In the genomic region with DNA sequence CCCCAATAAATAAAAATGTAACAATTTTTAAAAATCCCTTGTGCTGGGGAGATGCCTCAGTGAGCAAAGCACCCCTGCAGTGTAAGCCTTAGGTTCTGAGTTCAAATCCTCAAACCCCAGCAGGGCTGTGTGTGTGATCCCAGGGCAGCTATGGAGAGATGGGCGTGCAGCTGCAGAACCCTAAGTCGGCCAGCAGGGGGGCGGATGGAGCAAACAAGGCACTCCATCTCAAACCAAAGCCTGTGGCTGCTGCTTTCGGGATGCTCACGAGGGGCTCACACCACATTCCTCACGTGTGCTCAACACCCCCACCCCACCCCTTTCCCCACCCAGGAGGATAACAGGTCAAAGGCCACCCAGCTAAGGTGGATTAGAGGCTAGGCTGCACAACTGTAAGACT, we compare ENCODE assay signal across 8 mouse cellular contexts. TPM values are rescaled to one million over a fixed set of nuclear protein-coding genes. Genes with fewer than 3 reads are reported as not detected.
DNase-seq lines count a peak whose midpoint lies in the region; ATAC-seq and TF ChIP-seq lines count a peak whose summit lies in the region.
"Had no signal": no experiment of that assay in that cellular context is flagged by ENCODE, and none has a peak within 500 bp of the region (broad histone marks: within the 10 kb centered on the region; RNA-seq: fewer than 3 reads in every experiment).

No protein-coding gene starts in this region.

- peak; percentile 68 for TF ChIP-seq RAD21 in MEL (IDR thresholded peaks at IDR 0.05; ENCODE audit: low read depth, low read length)

- H3K79me3 ChIP-seq in C2C12 (ENCODE audit: low read depth) = peaks cover 47% of the 10 kb centered on the region

- H3K9me3 ChIP-seq in MEL (replicated peaks; ENCODE audit: insufficient read depth, low read length) = no peaks in the 10 kb centered on the region
- no peaks in the 10 kb centered on the region for H3K9me3 ChIP-seq in kidney, embryonic 14.5 days (ENCODE audit: control insufficient read depth, low read length)
- no peaks in the 10 kb centered on the region for H3K9me3 ChIP-seq in liver, postnatal 0 days (ENCODE audit: low read length)
- H3K9me3 ChIP-seq: hindbrain, embryonic 15.5 days had no signal

- WGBS in kidney, embryonic 14.5 days = 14% methylated on average over 6 of the region's 6 CpGs
- WGBS in liver, postnatal 0 days (ENCODE audit: insufficient replicate concordance) = 17% methylated on average over 6 of the region's 6 CpGs

- peak; percentile 58 for ATAC-seq in kidney, embryonic 14.5 days (ENCODE audit: low FRiP score, low TSS enrichment)
- peak; percentile 55; the same call in 1 of the 2 replicates for ATAC-seq in liver, postnatal 0 days
- ATAC-seq in neutrophil, adult 5-6 weeks (ENCODE audit: extremely low read depth, insufficient number of reproducible peaks, low FRiP score, poor library complexity, severe bottlenecking) = peak; percentile 54; the same call in 1 of the 2 replicates

- no peak overlapping the region for H3K9ac ChIP-seq in MEL (ENCODE audit: control insufficient read depth, low read depth, low read length, poor library complexity, severe bottlenecking)
- H3K9ac ChIP-seq in kidney, embryonic 14.5 days (ENCODE audit: low read depth, low read length) = no peak overlapping the region
- H3K9ac ChIP-seq in liver, postnatal 0 days (replicated peaks) = no peak overlapping the region
- H3K9ac ChIP-seq: hindbrain, embryonic 15.5 days had no signal

- no peak overlapping the region for H3K4me3 ChIP-seq in C2C12 (ENCODE audit: insufficient read depth, poor library complexity, severe bottlenecking)
- H3K4me3 ChIP-seq in MEL (ENCODE audit: control insufficient read depth in 1 of 2, insufficient read depth in 1 of 2, low read depth in 2 of 2, low read length in 2 of 2) = no peak overlapping the region
- H3K4me3 ChIP-seq in kidney, embryonic 14.5 days (ENCODE audit: low read length) = no peak overlapping the region
- H3K4me3 ChIP-seq in liver, postnatal 0 days (ENCODE audit: low read depth, low read length) = no peak overlapping the region
- H3K4me3 ChIP-seq: hindbrain, embryonic 15.5 days had no signal

- H3K27me3 ChIP-seq in C2C12 (ENCODE audit: control insufficient read depth, insufficient read depth, insufficient read length) = no peaks in the 10 kb centered on the region
- no peaks in the 10 kb centered on the region for H3K27me3 ChIP-seq in MEL (ENCODE audit: control insufficient read depth in 1 of 2, insufficient read depth in 2 of 2, low read length in 2 of 2)
- H3K27me3 ChIP-seq in kidney, embryonic 14.5 days (ENCODE audit: control insufficient read depth, insufficient read depth, low read length) = no peaks in the 10 kb centered on the region
- no peaks in the 10 kb centered on the region for H3K27me3 ChIP-seq in liver, postnatal 0 days (ENCODE audit: insufficient read depth, low read length)
- H3K27me3 ChIP-seq: hindbrain, embryonic 15.5 days had no signal

- no peak overlapping the region for H3K27ac ChIP-seq in MEL (ENCODE audit: control insufficient read depth, low read depth, low read length)
- peak overlapping the region; percentile 30; the same call in 1 of the 2 replicates for H3K27ac ChIP-seq in kidney, embryonic 14.5 days (ENCODE audit: low read depth, low read length)
- no peak overlapping the region for H3K27ac ChIP-seq in liver, postnatal 0 days (ENCODE audit: low read depth)
- H3K27ac ChIP-seq: hindbrain, embryonic 15.5 days had no signal

- peaks cover 9 to 12% of the 10 kb centered on the region in 2 experiments for H3K4me1 ChIP-seq in MEL (ENCODE audit: control insufficient read depth in 1 of 2, insufficient read depth in 2 of 2, low read length in 2 of 2)
- H3K4me1 ChIP-seq in kidney, embryonic 14.5 days (ENCODE audit: control insufficient read depth, insufficient read depth, low read length) = 0 out of 2 replicates have a peak, but pooled peaks cover 6% of the 10 kb centered on the region
- H3K4me1 ChIP-seq in liver, postnatal 0 days (ENCODE audit: insufficient read depth) = no peaks in the 10 kb centered on the region

- TF ChIP-seq EP300 in MEL (IDR thresholded peaks at IDR 0.05; ENCODE audit: low read depth in 1 of 2, low read length in 2 of 2) = no peak
- TF ChIP-seq EP300 in liver, postnatal 0 days (IDR thresholded peaks at IDR 0.05; ENCODE audit: low read depth) = no peak

- H3K79me2 ChIP-seq in C2C12 (ENCODE audit: control insufficient read depth, insufficient read depth) = peaks cover 77% of the 10 kb centered on the region
- H3K79me2 ChIP-seq in MEL (ENCODE audit: control insufficient read depth, insufficient read depth, low read length, poor library complexity) = no peaks in the 10 kb centered on the region

- DNase-seq in MEL (ENCODE audit: low read depth, low spot score) = peak; percentile 91
- peak; percentile 64 to 80 for DNase-seq in cerebellum, postnatal 25 days
- DNase-seq in gastrocnemius, postnatal 10 days = peak; percentile 75
- peak; percentile 75 for DNase-seq in liver, postnatal 0 days

- TF ChIP-seq CTCF in C2C12 (IDR thresholded peaks at IDR 0.05; ENCODE audit: control insufficient read depth, insufficient read depth, insufficient read length) (peak; percentile 65), MEL (IDR thresholded peaks at IDR 0.05 in 2 of 3, conservative IDR thresholded peaks at IDR 0.05 in 1 of 3; ENCODE audit: control insufficient read depth in 1 of 3, insufficient read depth in 1 of 3, low read depth in 2 of 3, low read length in 3 of 3, poor library complexity in 1 of 3, severe bottlenecking in 1 of 3) (peak; percentile 95 to 99 (median 98))
- peak; percentile 79 for TF ChIP-seq CTCF in liver, postnatal 0 days (IDR thresholded peaks at IDR 0.05; ENCODE audit: low read depth)

- H3K36me3 ChIP-seq in C2C12 (ENCODE audit: control insufficient read depth, insufficient read depth) (peaks cover 49% of the 10 kb centered on the region), MEL (ENCODE audit: control insufficient read depth in 1 of 2, insufficient read depth in 2 of 2, low read length in 2 of 2) (peaks cover 0 to 6% of the 10 kb centered on the region in 2 experiments; a peak in 2 of 4 replicates)
- peaks cover 74% of the 10 kb centered on the region for H3K36me3 ChIP-seq in kidney, embryonic 14.5 days (ENCODE audit: control insufficient read depth, insufficient read depth, low read length)
- H3K36me3 ChIP-seq in liver, postnatal 0 days (replicated peaks; ENCODE audit: insufficient read depth, low read length) = peaks cover 10% of the 10 kb centered on the region
- H3K36me3 ChIP-seq: hindbrain, embryonic 15.5 days had no signal

- TF ChIP-seq POLR2A in MEL (IDR thresholded peaks at IDR 0.05; ENCODE audit: control insufficient read depth in 1 of 2, insufficient read depth in 1 of 2, low read depth in 1 of 2, low read length in 2 of 2, poor library complexity in 1 of 2) = peak in 1 of 2 experiments; percentile 6; a peak in 1 of 4 replicates

- no peak overlapping the region for H3K4me2 ChIP-seq in kidney, embryonic 14.5 days (replicated peaks; ENCODE audit: low read depth, low read length)
- no peak overlapping the region for H3K4me2 ChIP-seq in liver, postnatal 0 days (ENCODE audit: low read depth, low read length)
- H3K4me2 ChIP-seq: hindbrain, embryonic 15.5 days had no signal

- no peak overlapping the region for H3ac ChIP-seq in C2C12 (ENCODE audit: control insufficient read depth, insufficient read length, low read depth)

TF ChIP-seq in C2C12, 6 proteins besides CTCF, POLR2A, EP300 and RAD21 (continues in another document):
- TF ChIP-seq MYOD1 (IDR thresholded peaks at IDR 0.05; ENCODE audit: control insufficient read depth, insufficient read length, low read depth) (no peak), USF1 (IDR thresholded peaks at IDR 0.05; ENCODE audit: low read depth) (no peak), MAX (IDR thresholded peaks at IDR 0.05) (no peak), MYOG (IDR thresholded peaks at IDR 0.05; ENCODE audit: control insufficient read depth, extremely low read depth, insufficient read length) (no peak), FOSL1 (IDR thresholded peaks at IDR 0.05; ENCODE audit: insufficient read depth, low read length, poor library complexity, severe bottlenecking) (no peak)

TF ChIP-seq in MEL, 35 proteins besides CTCF, POLR2A, EP300 and RAD21 (continues in another document):
- peak; percentile 46; the same call in 1 of the 2 replicates for TF ChIP-seq HCFC1 (IDR thresholded peaks at IDR 0.05; ENCODE audit: low read depth, low read length)
- no peak for TF ChIP-seq UBTF (IDR thresholded peaks at IDR 0.05; ENCODE audit: borderline replicate concordance, insufficient read depth, low read depth, low read length)
- TF ChIP-seq RCOR1 (IDR thresholded peaks at IDR 0.05; ENCODE audit: low read depth, low read length) = peak; percentile 48; the same call in 1 of the 2 replicates
- TF ChIP-seq CHD2 (IDR thresholded peaks at IDR 0.05; ENCODE audit: low read length) = no peak

RNA-seq across cellular contexts. Expression of gene Kank2, which starts 11.6 kb away (rescaled TPM):
- 43.3 TPM for polyA plus RNA-seq in C2C12 (2012; fragmentation: generic; extraction: Trizol)
- total RNA-seq in MEL (2012; rRNA removed) = 5.9 and 7.6 TPM in 2 replicates
- polyA plus RNA-seq in MEL (2012; ENCODE audit: insufficient read depth in 1 of 2, insufficient read length in 2 of 2, low read depth in 1 of 2, low replicate concordance in 2 of 2, missing spikeins in 1 of 2) = 10 to 100 TPM in 1 of 2 experiments, not detected in 1; 16.3 TPM
- total RNA-seq in gastrocnemius, postnatal 10 days (2021) = 10 to 100 TPM; 27.4 to 31.6 TPM
- 9.4 and 14.3 TPM in 2 replicates for polyA plus RNA-seq in kidney, embryonic 14.5 days (2014; fragmentation: Nextera tagmentation; extraction: Ambion mirVana)
- 2.8 and 3.7 TPM in 2 replicates for polyA plus RNA-seq in liver, postnatal 0 days (2015; fragmentation: Nextera tagmentation; extraction: Ambion mirVana)
- total RNA-seq in neutrophil, adult 5-6 weeks (2017) = 0.23 TPM in 1 of 2 replicates, not detected in the other

RNA-seq across cellular contexts. Expression of gene Spc24, which starts 26.8 kb away (rescaled TPM):
- polyA plus RNA-seq in C2C12 (2012; fragmentation: generic; extraction: Trizol) (80.1 TPM), MEL (2012; ENCODE audit: insufficient read depth in 1 of 2, insufficient read length in 2 of 2, low read depth in 1 of 2, low replicate concordance in 2 of 2, missing spikeins in 1 of 2) (100 to 1,000 TPM in 1 of 2 experiments, not detected in 1; 377 TPM)
- 304 and 305 TPM in 2 replicates for total RNA-seq in MEL (2012; rRNA removed)
- total RNA-seq in gastrocnemius, postnatal 10 days (2021) = 1 to 10 TPM; 6.1 to 7.3 TPM
- polyA plus RNA-seq in kidney, embryonic 14.5 days (2014; fragmentation: Nextera tagmentation; extraction: Ambion mirVana) = 139 and 150 TPM in 2 replicates
- polyA plus RNA-seq in liver, postnatal 0 days (2015; fragmentation: Nextera tagmentation; extraction: Ambion mirVana) = 38.4 and 41.4 TPM in 2 replicates
- 2.7 and 5.2 TPM in 2 replicates for total RNA-seq in neutrophil, adult 5-6 weeks (2017)

RNA-seq across cellular contexts. Expression of gene Angptl8, which starts 48.4 kb away (rescaled TPM):
- polyA plus RNA-seq in C2C12 (2012; fragmentation: generic; extraction: Trizol) (0.04 TPM), MEL (2012; ENCODE audit: insufficient read depth in 1 of 2, insufficient read length in 2 of 2, low read depth in 1 of 2, low replicate concordance in 2 of 2, missing spikeins in 1 of 2) (under 1 TPM in 1 of 2 experiments, not detected in 1; 0.25 TPM)
- not detected in 2 replicates for total RNA-seq in MEL (2012; rRNA removed)
- under 1 TPM in 1 of 2 experiments, not detected in 1; 0.43 TPM for total RNA-seq in gastrocnemius, postnatal 10 days (2021)
- 2.6 and 3.4 TPM in 2 replicates for polyA plus RNA-seq in kidney, embryonic 14.5 days (2014; fragmentation: Nextera tagmentation; extraction: Ambion mirVana)
- 74.6 and 75.7 TPM in 2 replicates for polyA plus RNA-seq in liver, postnatal 0 days (2015; fragmentation: Nextera tagmentation; extraction: Ambion mirVana)
- total RNA-seq in neutrophil, adult 5-6 weeks (2017) = not detected in 2 replicates

Comparison
In these comparisons a context has a peak if more than half of its experiments do, and no peak if none do; other contexts are left out.
1. RNA of gene Angptl8, which starts 48.4 kb away (polyA plus RNA-seq): 74.6 to 75.7 TPM in liver, postnatal 0 days; 2.6 to 3.4 TPM in kidney, embryonic 14.5 days, 0.25 TPM in MEL and 0.04 TPM in C2C12 (single experiment); every median in the first group is over 10 times any median in the second.
2. Peak in every context shown above with its lines, with median percentiles within 50 percentile points of each other: CTCF ChIP-seq, DNase-seq and ATAC-seq.